Mouse (Mus musculus) forebrain, embryonic 10.5 days (tissue): ENCODE data around the gene Nudt14. TPM values are rescaled to one million over a fixed set of nuclear protein-coding genes. Genes with fewer than 3 reads are reported as not detected.

Source experiments
- DNase-seq: peaks from one replicate; pipeline ENCODE4 v3.0.0-alpha.2; 2017; ENCODE audit warnings: low spot score; ENCODE audit errors: extremely low spot score
- H3K27ac ChIP-seq: fragments of 300-500 bp; sonication (generic); 2 replicates; pipeline ENCODE4 v1.5.1; 2016; ENCODE audit warnings: mild to moderate bottlenecking
- H3K27me3 ChIP-seq: fragments of 300-500 bp; sonication (generic); 2 replicates; pipeline ENCODE4 v1.6.1; 2016; ENCODE audit warnings: mild to moderate bottlenecking; ENCODE audit not compliant: poor library complexity, severe bottlenecking
- H3K36me3 ChIP-seq: fragments of 300-500 bp; sonication (generic); replicated peaks from 2 replicates; pipeline ENCODE4 v1.6.1; 2016; ENCODE audit warnings: mild to moderate bottlenecking, moderate library complexity
- H3K4me1 ChIP-seq: fragments of 300-500 bp; sonication (generic); 2 replicates; pipeline ENCODE4 v1.6.1; 2016
- H3K4me3 ChIP-seq: fragments of 300-500 bp; sonication (generic); 2 replicates; pipeline ENCODE4 v1.5.1; 2016; ENCODE audit warnings: mild to moderate bottlenecking, moderate library complexity
- H3K9me3 ChIP-seq: fragments of 300-500 bp; sonication (generic); 2 replicates; pipeline ENCODE4 v1.6.1; 2016; ENCODE audit warnings: mild to moderate bottlenecking, moderate library complexity
- WGBS: fragments of 180-500 bp; shearing (Covaris S2); methylation state at CpG from one replicate; pipeline ENCODE4 v1.1.7; 2016; 5-methylcytosine and 5-hydroxymethylcytosine counted together
- microRNA-seq: library from miRNA; unstranded; fragments of <30 nt; microRNA quantifications from one replicate; pipeline ENCODE4, GENCODE M21; 2017
- polyA plus RNA-seq: library from polyadenylated mRNA; unstranded; fragments of >200 nt; fragmentation: Nextera tagmentation; extraction: Ambion mirVana; gene quantifications from 2 replicates; pipeline ENCODE4 v1.2.1, GENCODE M21; 2016

Gene Nudt14
- polyA plus RNA-seq, 1 experiment from 2014 or later, result 70.4 TPM

- H3K27me3 ChIP-seq, result 0 out of 2 replicates have a peak, but pooled peaks cover 4% of the 10 kb centered on the region
- WGBS, result 81% methylated on average over 12 of the region's 12 CpGs
- DNase-seq, result no peak
- H3K4me1 ChIP-seq, result peaks cover 25% of the 10 kb centered on the region
- H3K9me3 ChIP-seq, result no peaks in the 10 kb centered on the region
- H3K4me3 ChIP-seq, result no peak overlapping the region
- H3K36me3 ChIP-seq, result no peaks in the 10 kb centered on the region
- no peak overlapping the region for H3K27ac ChIP-seq
Measured at GRCm38 (mm10) chr12:112898351-112898750, 43.6 kb downstream of the Nudt14 start.

GRCm38 (mm10) chr12:112897522-112898212, 44.3 kb downstream of the Nudt14 start:
- peak; percentile 34 for DNase-seq
- Histone ChIP-seq H3K36me3 (no peaks in the 10 kb centered on the region), H3K9me3 (no peaks in the 10 kb centered on the region), H3K4me3 (no peak overlapping the region; the same call in 1 of the 2 replicates), H3K27me3 (0 out of 2 replicates have a peak, but pooled peaks cover 4% of the 10 kb centered on the region), H3K27ac (0 out of 2 replicates have a peak overlapping the region, but pooled peaks have one; percentile 25), H3K4me1 (peaks cover 25% of the 10 kb centered on the region)
- WGBS, result 52% methylated on average over 16 of the region's 16 CpGs

- no peak overlapping the region for H3K27ac ChIP-seq
- no peak overlapping the region for H3K4me3 ChIP-seq
- H3K36me3 ChIP-seq, result no peaks in the 10 kb centered on the region
- H3K4me1 ChIP-seq, result peaks cover 25% of the 10 kb centered on the region
- WGBS, result 79% methylated on average over 4 of the region's 4 CpGs
- H3K9me3 ChIP-seq, result no peaks in the 10 kb centered on the region
- DNase-seq, result no peak
- 0 out of 2 replicates have a peak, but pooled peaks cover 4% of the 10 kb centered on the region for H3K27me3 ChIP-seq
Measured at GRCm38 (mm10) chr12:112894969-112895368, 47.0 kb downstream of the Nudt14 start.

GRCm38 (mm10) chr12:112894303-112894884, 47.5 kb downstream of the Nudt14 start:
- DNase-seq, result no peak
- H3K27me3 ChIP-seq, result 0 out of 2 replicates have a peak, but pooled peaks cover 4% of the 10 kb centered on the region
- no peak overlapping the region for H3K27ac ChIP-seq
- 84% methylated on average over 11 of the region's 11 CpGs for WGBS
- H3K4me1 ChIP-seq, result peaks cover 25% of the 10 kb centered on the region
- H3K36me3 ChIP-seq, result no peaks in the 10 kb centered on the region
- no peaks in the 10 kb centered on the region for H3K9me3 ChIP-seq
- H3K4me3 ChIP-seq, result no peak overlapping the region

- peaks cover 7% of the 10 kb centered on the region; the same call in 1 of the 2 replicates for H3K9me3 ChIP-seq
- H3K4me3 ChIP-seq, result no peak overlapping the region
- no peaks in the 10 kb centered on the region for H3K36me3 ChIP-seq
- H3K27ac ChIP-seq, result no peak overlapping the region
- no peak for DNase-seq
- peaks cover 9% of the 10 kb centered on the region; the same call in 1 of the 2 replicates for H3K27me3 ChIP-seq
- peaks cover 4% of the 10 kb centered on the region; the same call in 1 of the 2 replicates for H3K4me1 ChIP-seq
- 58% methylated on average over 7 of the region's 7 CpGs for WGBS
Measured at GRCm38 (mm10) chr12:112885465-112885864, 56.5 kb downstream of the Nudt14 start.

Small RNA genes within 50 kb of the gene (microRNA-seq; reads per million reads assigned to microRNA genes)
- gene Mir6941, result not detected

Other genes starting within 250 kb of the Nudt14 start
- 5.9 and 7.9 TPM in 2 replicates for gene Cep170b, start 221.7 kb downstream of the Nudt14 start, polyA plus RNA-seq
- gene Pld4, start 181.5 kb downstream of the Nudt14 start, polyA plus RNA-seq, result 3.8 and 3.9 TPM in 2 replicates
- gene Ahnak2, start 139.5 kb downstream of the Nudt14 start, polyA plus RNA-seq, result 0.05 and 0.11 TPM in 2 replicates
- 11.3 and 12.3 TPM in 2 replicates for gene Clba1, start 133.2 kb downstream of the Nudt14 start, polyA plus RNA-seq
- 189 and 199 TPM in 2 replicates for gene Cdca4, start 112.7 kb downstream of the Nudt14 start, polyA plus RNA-seq
- 0.06 and 0.07 TPM in 2 replicates for gene Gpr132, start 73.9 kb downstream of the Nudt14 start, polyA plus RNA-seq
- 2.3 and 3.8 TPM in 2 replicates for gene Jag2, start 12.3 kb downstream of the Nudt14 start, polyA plus RNA-seq
- gene Btbd6, start 34.4 kb upstream of the Nudt14 start, polyA plus RNA-seq, result 22.4 and 24.2 TPM in 2 replicates
- gene Brf1, start 58.6 kb upstream of the Nudt14 start, polyA plus RNA-seq, result 50.8 and 58.1 TPM in 2 replicates
- gene Pacs2, start 72.4 kb upstream of the Nudt14 start, polyA plus RNA-seq, result 16.9 and 18.3 TPM in 2 replicates
- not detected in 2 replicates for gene Tex22, start 132.4 kb upstream of the Nudt14 start, polyA plus RNA-seq
- 21.2 and 22.7 TPM in 2 replicates for gene Mta1, start 156.2 kb upstream of the Nudt14 start, polyA plus RNA-seq
- 172 and 182 TPM in 2 replicates for gene Crip2, start 198.1 kb upstream of the Nudt14 start, polyA plus RNA-seq
- 59.2 and 59.5 TPM in 2 replicates for gene Crip1, start 204.2 kb upstream of the Nudt14 start, polyA plus RNA-seq
- gene Tedc1, start 214.3 kb upstream of the Nudt14 start, polyA plus RNA-seq, result 66.4 and 69.6 TPM in 2 replicates
- 18.7 and 20.3 TPM in 2 replicates for gene Tmem121, start 243.8 kb upstream of the Nudt14 start, polyA plus RNA-seq